ENCODE assay signal across 8 mouse cellular contexts in genomic region chr9:65676358-65677118, GRCm38 (mm10). TPM values are rescaled to one million over a fixed set of nuclear protein-coding genes. Genes with fewer than 3 reads are reported as not detected.
A peak's percentile ranks its signal among the peaks of the same experiment; 100 is the strongest.
DNase-seq lines count a peak whose midpoint lies in the region; ATAC-seq and TF ChIP-seq lines count a peak whose summit lies in the region.

No protein-coding gene starts in this region.

- H3K27me3 ChIP-seq in forebrain, embryonic 15.5 days, result no peaks in the 10 kb centered on the region
- H3K27me3 ChIP-seq in lung, embryonic 14.5 days (ENCODE audit: insufficient read depth, low read length), result no peaks in the 10 kb centered on the region
- H3K27me3 ChIP-seq in thymus, adult 2 months (ENCODE audit: control insufficient read depth, insufficient read depth, low read length), result no peaks in the 10 kb centered on the region

- peak; percentile 98 for ATAC-seq in forebrain, embryonic 15.5 days (replicated peaks)
- peak; percentile 97 for ATAC-seq in lung, embryonic 14.5 days (ENCODE audit: insufficient read depth)

- peak overlapping the region; percentile 73 for H3K4me3 ChIP-seq in forebrain, embryonic 15.5 days
- peak overlapping the region; percentile 65 for H3K4me3 ChIP-seq in layer of hippocampus, adult 2 months
- H3K4me3 ChIP-seq in lung, embryonic 14.5 days (ENCODE audit: low read depth, low read length), result peak overlapping the region; percentile 64
- H3K4me3 ChIP-seq in olfactory bulb, adult 2 months (ENCODE audit: insufficient read depth, low read depth, low read length), result peak overlapping the region; percentile 77
- H3K4me3 ChIP-seq in thymus, adult 2 months (ENCODE audit: control insufficient read depth, insufficient read depth, low read length), result peak overlapping the region; percentile 62

- DNase-seq in ES-CJ7 (ENCODE audit: low read depth, low spot score), result peak; percentile 95
- DNase-seq in cerebellum, adult 11 months, result peak; percentile 97
- DNase-seq in heart, postnatal 36 days, result peak; percentile 97
- peak; percentile 96 to 97 for DNase-seq in layer of hippocampus, adult 2 months (ENCODE audit: low spot score in 2 of 2)
- peak; percentile 99 for DNase-seq in lung, embryonic 14.5 days
- DNase-seq in thymus, adult 2 months, result peak; percentile 97

- peak overlapping the region; percentile 85 for H3K9ac ChIP-seq in forebrain, embryonic 15.5 days (replicated peaks)
- peak overlapping the region; percentile 73 for H3K9ac ChIP-seq in lung, embryonic 14.5 days

- intact Hi-C loops in heart, postnatal 36 days (cut with DNase I), result no loop called here

- TF ChIP-seq POLR2A in olfactory bulb, adult 2 months (IDR thresholded peaks at IDR 0.05; ENCODE audit: insufficient read depth, low read depth, low read length), result peak; percentile 55; the same call in 1 of the 2 replicates
- peak; percentile 30; the same call in 1 of the 2 replicates for TF ChIP-seq POLR2A in thymus, adult 2 months (IDR thresholded peaks at IDR 0.05; ENCODE audit: control insufficient read depth, extremely low read depth, insufficient read depth, low read length, poor library complexity)

- H3K9me3 ChIP-seq in forebrain, embryonic 15.5 days, result no peaks in the 10 kb centered on the region
- H3K9me3 ChIP-seq in lung, embryonic 14.5 days (ENCODE audit: low read depth, low read length), result no peaks in the 10 kb centered on the region

- peak overlapping the region; percentile 89 for H3K4me2 ChIP-seq in forebrain, embryonic 15.5 days (replicated peaks)
- peak overlapping the region; percentile 86 for H3K4me2 ChIP-seq in lung, embryonic 14.5 days

- H3K27ac ChIP-seq in forebrain, embryonic 15.5 days (replicated peaks), result peak overlapping the region; percentile 81
- peak overlapping the region; percentile 87 for H3K27ac ChIP-seq in layer of hippocampus, adult 2 months
- peak overlapping the region; percentile 66 for H3K27ac ChIP-seq in lung, embryonic 14.5 days (ENCODE audit: low read depth)
- peak overlapping the region; percentile 29 for H3K27ac ChIP-seq in olfactory bulb, adult 2 months (ENCODE audit: insufficient read depth, low read depth, low read length)
- no peak overlapping the region for H3K27ac ChIP-seq in thymus, adult 2 months (ENCODE audit: control insufficient read depth, insufficient read depth, low read length)

- no peaks in the 10 kb centered on the region for H3K36me3 ChIP-seq in forebrain, embryonic 15.5 days
- 0 out of 2 replicates have a peak, but pooled peaks cover 7% of the 10 kb centered on the region for H3K36me3 ChIP-seq in lung, embryonic 14.5 days (ENCODE audit: insufficient read depth)
- no peaks in the 10 kb centered on the region for H3K36me3 ChIP-seq in thymus, adult 2 months (ENCODE audit: control insufficient read depth, insufficient read depth, low read length)

- TF ChIP-seq CTCF in layer of hippocampus, adult 2 months (conservative IDR thresholded peaks at IDR 0.05), result 0 out of 2 replicates have a peak, but pooled peaks have one; percentile 14
- no peak for TF ChIP-seq CTCF in lung, embryonic 14.5 days (IDR thresholded peaks at IDR 0.05; ENCODE audit: low read depth)
- TF ChIP-seq CTCF in olfactory bulb, adult 2 months (IDR thresholded peaks at IDR 0.05; ENCODE audit: insufficient read depth, low read depth, low read length), result no peak
- peak; percentile 46; the same call in 1 of the 2 replicates for TF ChIP-seq CTCF in thymus, adult 2 months (IDR thresholded peaks at IDR 0.05; ENCODE audit: borderline replicate concordance, control insufficient read depth, extremely low read depth, insufficient read depth, low read length, poor library complexity)

- peaks cover 53% of the 10 kb centered on the region for H3K4me1 ChIP-seq in forebrain, embryonic 15.5 days
- H3K4me1 ChIP-seq in lung, embryonic 14.5 days (ENCODE audit: insufficient read depth), result peaks cover 36% of the 10 kb centered on the region
- peaks cover 11% of the 10 kb centered on the region for H3K4me1 ChIP-seq in olfactory bulb, adult 2 months (ENCODE audit: control insufficient read depth, insufficient read depth, low read length)
- H3K4me1 ChIP-seq in thymus, adult 2 months (replicated peaks; ENCODE audit: control insufficient read depth, insufficient read depth, low read length), result peaks cover 19% of the 10 kb centered on the region

- WGBS in forebrain, embryonic 15.5 days, result 0% methylated on average over 36 of the region's 51 CpGs
- under 1% methylated on average over 48 of the region's 51 CpGs for WGBS in lung, embryonic 14.5 days
- WGBS in olfactory bulb, adult 2 months, result under 1% methylated on average over 49 of the region's 51 CpGs
- 1% methylated on average over 33 of the region's 51 CpGs for WGBS in thymus, adult 2 months

RNA-seq across cellular contexts. Expression of gene Oaz2, which starts 8.7 kb away (rescaled TPM):
- 328 and 347 TPM in 2 replicates for polyA plus RNA-seq in forebrain, embryonic 15.5 days (2015; fragmentation: Nextera tagmentation; extraction: Ambion mirVana)
- total RNA-seq in heart, postnatal 36 days (2021), result 100 to 1,000 TPM; 225 to 237 TPM
- total RNA-seq in layer of hippocampus, adult 2 months (2021), result 100 to 1,000 TPM; 199 to 204 TPM
- polyA plus RNA-seq in lung, embryonic 14.5 days (2014; fragmentation: Nextera tagmentation; extraction: Ambion mirVana), result 263 and 267 TPM in 2 replicates
- not detected in 2 replicates for polyA plus RNA-seq in olfactory bulb, adult 2 months (2012; ENCODE audit: insufficient read depth, insufficient read length, low replicate concordance, missing spikeins)
- polyA plus RNA-seq in thymus, adult 2 months (2012; rRNA removed), result 58.6 and 68.1 TPM in 2 replicates

RNA-seq across cellular contexts. Expression of gene Rbpms2, which starts 47.1 kb away (rescaled TPM):
- 3.3 and 3.6 TPM in 2 replicates for polyA plus RNA-seq in forebrain, embryonic 15.5 days (2015; fragmentation: Nextera tagmentation; extraction: Ambion mirVana)
- 10 to 100 TPM; 35.7 to 37.9 TPM for total RNA-seq in heart, postnatal 36 days (2021)
- 1 to 10 TPM; 2.1 to 2.8 TPM for total RNA-seq in layer of hippocampus, adult 2 months (2021)
- 20.3 and 25.3 TPM in 2 replicates for polyA plus RNA-seq in lung, embryonic 14.5 days (2014; fragmentation: Nextera tagmentation; extraction: Ambion mirVana)
- not detected in 2 replicates for polyA plus RNA-seq in olfactory bulb, adult 2 months (2012; ENCODE audit: insufficient read depth, insufficient read length, low replicate concordance, missing spikeins)
- polyA plus RNA-seq in thymus, adult 2 months (2012; rRNA removed), result 10.5 and 11.5 TPM in 2 replicates

Comparison
In these comparisons a context has a peak if more than half of its experiments do, and no peak if none do; other contexts are left out.
1. CTCF ChIP-seq: peak in layer of hippocampus, adult 2 months (single experiment) and thymus, adult 2 months (single experiment); none in lung, embryonic 14.5 days (single experiment) and olfactory bulb, adult 2 months (single experiment).
2. Peak in every context shown above with its lines, with median percentiles within 50 percentile points of each other: DNase-seq and H3K4me3 ChIP-seq.